Mouse (Mus musculus): Measurements from ENCODE around the gene Col4a2.

Gene Col4a2

GRCm38 (mm10) chr8:11362278-11363214, 49.9 kb downstream of the Col4a2 start:
- no peak for DNase-seq

GRCm38 (mm10) chr8:11363340-11364126, 50.9 kb downstream of the Col4a2 start:
- DNase-seq = no peak

DNA sequence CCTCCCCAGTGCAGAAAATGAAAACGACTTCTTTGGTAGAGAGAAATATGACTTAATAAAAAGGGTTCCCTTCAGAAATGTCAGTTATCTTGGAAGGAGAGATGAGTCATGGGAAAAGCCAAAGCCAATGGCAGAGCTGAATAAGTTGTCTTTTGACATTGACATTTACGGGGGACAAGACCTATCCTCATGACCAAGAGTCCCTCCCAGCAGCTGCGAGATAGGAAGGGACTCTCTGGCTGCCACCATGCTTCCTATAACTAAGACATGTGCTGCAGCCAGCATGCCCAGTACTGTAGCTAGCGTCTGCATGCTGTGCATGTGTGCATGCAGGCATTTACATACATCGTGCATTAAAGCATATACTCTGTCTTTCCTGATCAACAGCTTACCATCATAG, 53.6 kb downstream of the Col4a2 start:
- DNase-seq = no peak

DNA sequence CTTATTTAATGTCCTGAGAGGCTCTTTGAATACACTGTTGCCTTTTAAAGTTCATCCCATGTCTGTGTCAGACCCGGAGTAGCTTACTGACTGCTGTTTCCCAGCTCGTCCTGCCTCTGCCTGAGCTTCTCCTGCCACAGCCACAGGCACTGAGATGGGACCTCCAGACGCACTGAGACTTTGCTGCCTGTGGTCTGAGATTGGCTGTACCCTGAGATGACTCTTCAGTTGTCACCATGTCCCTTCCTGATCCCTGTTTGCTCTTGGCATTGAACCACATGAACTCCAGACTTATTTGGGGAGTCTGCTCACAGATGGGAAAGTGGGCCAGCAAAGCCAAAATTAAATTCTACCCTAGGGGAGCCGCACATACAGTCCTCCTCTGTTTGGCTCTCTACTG, 54.1 kb downstream of the Col4a2 start:
- DNase-seq = no peak

DNA sequence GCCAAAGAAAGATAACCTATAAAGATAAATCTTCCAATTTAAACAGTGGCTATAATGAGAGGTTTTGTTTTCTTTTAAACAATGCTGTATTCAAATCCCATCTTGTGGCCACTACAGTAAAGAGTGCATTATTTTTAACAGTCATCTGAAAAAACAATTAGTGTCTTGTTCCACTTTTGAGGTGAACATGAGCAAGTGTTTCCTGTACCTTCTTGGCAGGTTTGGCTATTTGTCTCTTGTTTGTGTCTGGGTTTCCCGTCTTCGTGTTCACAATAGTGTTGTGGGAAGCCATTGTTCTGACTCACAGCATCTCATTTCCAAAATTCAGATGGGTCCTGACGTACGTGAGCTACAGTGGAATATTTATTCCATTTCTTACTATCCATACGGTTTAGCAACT, 55.1 kb downstream of the Col4a2 start:
- DNase-seq = no peak

DNA sequence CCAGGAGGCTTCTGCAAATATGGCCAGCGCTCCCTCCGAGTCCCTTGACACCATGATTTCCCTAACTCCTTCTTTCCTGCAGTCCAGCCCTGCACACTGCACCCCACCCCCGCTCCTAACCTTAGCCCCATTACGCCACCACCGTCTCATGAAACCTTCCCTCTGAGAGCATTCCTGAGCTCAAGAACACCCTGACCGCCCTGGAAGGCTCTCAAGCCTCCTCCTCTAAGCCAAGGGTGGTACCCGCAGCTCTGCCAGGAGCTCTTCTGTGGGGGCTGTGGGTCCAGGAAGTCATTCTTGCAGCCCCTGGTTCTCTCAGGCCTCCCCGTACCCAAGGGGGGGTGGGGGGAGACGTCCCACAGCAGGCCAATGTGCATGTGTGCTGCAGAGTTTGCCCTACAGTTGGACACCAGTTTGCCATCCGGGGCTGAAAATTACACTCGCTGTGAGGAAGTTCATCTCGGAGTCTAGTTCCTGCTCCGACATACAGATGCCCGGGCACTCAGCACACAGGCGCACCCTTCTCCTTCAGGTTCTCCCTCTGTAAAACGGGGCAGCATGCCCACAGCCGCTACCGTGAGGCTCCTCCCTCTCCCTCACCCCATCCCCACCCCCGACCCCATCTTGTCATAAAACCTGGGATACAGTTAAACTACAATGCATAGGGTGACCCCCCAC, 57.1 kb downstream of the Col4a2 start:
- no peak for DNase-seq

- DNase-seq = no peak
Observed at GRCm38 (mm10) chr8:11371347-11371746, 58.7 kb downstream of the Col4a2 start.

DNA sequence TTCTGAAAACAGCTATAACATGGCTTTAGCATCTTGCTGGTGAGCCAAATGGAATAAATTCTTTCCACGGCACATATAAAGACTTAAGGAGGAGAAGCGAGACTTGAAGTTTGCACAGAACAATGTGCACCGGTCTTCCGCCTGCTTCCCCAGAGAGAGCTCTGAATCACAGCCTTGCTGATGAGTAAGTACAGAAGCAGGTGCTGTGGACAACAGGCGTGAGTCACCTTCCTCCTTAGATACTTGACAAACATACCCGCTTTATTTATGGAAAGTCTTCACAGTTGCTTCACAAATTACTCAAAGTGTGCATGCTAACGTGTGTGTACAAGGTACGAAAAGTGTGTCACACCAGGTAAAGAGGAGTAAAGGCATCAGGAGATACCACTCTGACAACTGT, 59.5 kb downstream of the Col4a2 start:
- no peak for DNase-seq

DNA sequence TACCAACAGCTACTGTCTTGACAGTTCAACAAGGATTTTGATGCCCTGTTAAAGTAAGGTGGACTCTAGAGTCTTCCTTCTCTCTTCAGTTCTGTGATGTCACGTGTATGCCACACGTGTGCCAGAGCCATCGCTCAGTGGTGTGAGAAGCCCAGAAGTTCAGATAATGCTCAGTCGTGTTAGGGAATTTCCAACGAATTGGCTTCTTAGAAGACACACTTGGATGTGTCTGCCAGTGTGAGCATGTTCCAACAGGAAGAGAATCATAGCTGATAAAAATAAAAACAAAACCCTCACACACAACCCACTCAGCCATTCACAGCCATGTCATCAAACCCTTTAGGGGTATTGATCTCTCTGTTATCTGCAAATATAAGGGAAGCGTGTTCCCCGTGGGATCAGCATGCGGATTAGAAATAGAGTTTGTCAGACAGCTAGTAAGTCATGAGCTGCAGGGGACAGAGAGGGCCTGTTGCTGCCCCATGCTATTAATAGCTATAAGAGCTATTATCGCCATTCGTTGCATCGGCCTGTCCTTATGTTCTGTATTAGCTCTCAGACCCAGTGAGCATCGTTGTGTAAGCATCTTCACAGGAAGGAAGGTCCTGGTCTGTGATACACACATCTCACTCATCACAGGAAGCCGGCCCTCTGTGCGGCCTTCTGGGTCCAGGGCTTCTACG, 61.2 kb downstream of the Col4a2 start:
- DNase-seq = no peak

- no peak for DNase-seq
Observed at GRCm38 (mm10) chr8:11374326-11375076, 61.9 kb downstream of the Col4a2 start.

GRCm38 (mm10) chr8:11375749-11376438, 63.3 kb downstream of the Col4a2 start:
- no peak for DNase-seq

GRCm38 (mm10) chr8:11377391-11378210, 65.0 kb downstream of the Col4a2 start:
- DNase-seq = no peak

DNA sequence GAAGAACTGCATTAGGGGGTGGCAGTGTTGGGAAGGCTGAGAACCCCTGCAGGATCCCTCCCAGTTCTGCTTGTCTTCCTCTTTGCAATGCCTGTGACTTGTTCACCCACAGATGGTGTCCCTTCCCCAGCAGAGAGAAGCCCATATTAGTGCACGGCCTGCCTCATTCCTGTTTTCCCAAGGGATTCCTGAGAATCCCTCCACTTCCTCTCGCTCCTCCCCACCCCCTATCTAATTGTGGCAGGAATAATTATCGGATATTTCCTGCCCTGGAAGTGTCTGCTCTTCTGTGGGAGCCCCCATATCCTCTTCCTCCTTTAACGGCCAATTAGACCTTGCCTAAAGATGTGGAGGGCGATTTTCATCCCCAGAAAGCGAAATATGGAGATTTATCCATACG, 67.0 kb downstream of the Col4a2 start:
- no peak for DNase-seq

DNA sequence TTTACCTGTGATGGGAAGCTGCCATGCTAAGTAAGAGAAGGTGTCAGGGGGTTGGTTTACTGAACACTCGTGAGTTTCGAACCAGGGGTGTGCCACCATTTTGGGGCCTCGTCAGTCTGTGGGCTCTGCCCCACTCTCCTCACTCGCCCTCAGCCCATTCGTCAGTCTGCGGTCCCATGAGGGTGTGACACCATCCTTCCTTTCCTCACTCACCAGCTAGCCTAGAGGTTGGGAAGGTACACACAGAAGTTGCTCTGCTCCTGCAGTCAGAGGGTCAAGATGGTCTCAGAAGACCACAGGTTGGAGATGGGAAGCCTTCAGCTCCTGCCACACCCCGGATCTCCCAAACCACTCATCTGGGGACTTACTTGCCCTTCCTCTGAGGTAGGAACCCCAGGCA, 68.9 kb downstream of the Col4a2 start:
- no peak for DNase-seq

DNA sequence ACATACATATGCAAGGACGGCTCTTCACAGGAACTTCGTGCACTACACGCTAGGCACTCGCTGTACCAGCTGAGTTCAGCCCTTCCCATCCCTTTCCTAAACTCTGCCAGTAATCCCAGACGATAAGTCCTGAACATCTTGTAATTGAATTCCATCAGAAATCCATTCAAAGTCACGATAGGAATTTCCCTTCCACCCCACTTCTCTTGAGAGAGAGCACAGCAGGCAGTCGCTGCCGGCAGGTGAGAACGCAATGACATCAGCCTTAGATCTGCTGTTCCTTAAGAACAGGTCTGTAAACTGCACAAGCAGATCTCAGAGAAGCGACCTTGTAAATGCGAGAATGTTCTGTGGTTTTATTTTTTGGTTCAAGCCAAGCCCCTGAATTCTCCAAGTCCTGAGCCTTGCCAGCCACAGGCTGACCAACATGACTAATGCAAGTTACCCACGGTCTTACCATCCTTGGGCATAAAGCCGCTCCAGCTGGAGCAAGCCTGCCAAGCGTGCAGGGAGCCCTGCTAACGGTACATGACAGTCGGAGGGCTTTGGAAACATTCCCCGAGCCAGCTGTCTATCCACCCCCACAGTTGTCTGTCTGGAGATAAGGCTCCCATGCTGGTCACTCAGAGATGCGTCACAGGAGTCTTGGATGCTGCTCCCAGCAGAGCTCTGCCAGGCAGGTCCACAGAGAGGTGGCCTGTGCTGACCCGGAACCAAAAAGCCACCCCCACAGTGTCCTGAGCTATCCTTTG, 69.6 kb downstream of the Col4a2 start:
- no peak for DNase-seq

- no peak for DNase-seq
Observed at GRCm38 (mm10) chr8:11382933-11383332, 70.3 kb downstream of the Col4a2 start.

- DNase-seq = no peak
Observed at GRCm38 (mm10) chr8:11383379-11383778, 70.8 kb downstream of the Col4a2 start.

- DNase-seq = no peak
Observed at GRCm38 (mm10) chr8:11384841-11385240, 72.2 kb downstream of the Col4a2 start.

DNA sequence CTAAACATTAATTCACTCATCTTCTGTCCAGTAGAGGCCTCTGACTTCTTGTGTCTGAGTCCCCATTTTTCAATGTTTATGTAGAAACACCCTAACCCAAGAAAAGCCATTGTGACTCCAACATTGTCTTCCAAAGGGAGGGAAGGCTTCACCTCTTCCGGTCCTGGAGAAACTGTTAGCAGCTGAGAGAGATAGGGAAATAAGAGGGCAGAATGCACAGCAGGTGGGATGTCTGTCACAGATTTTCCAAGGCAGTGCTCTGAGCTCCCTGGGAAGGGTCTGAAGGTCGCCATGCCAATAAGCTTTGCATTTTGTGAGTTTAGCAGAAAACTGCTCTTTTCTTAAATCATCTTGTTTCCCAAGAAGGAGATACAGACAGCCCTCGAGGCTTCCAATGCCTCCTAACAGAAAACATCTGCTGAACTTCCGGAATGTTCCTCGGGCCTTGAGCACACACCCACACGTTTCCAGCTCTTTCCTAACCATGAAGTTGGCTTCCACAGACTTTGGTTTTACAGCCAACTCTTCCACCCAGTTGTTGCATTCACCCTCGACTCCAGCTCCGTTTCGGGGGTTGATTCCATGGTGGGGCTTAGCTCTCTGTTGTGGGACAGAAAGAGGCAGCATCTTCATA, 72.8 kb downstream of the Col4a2 start:
- no peak for DNase-seq
